Mouse (Mus musculus) forebrain, embryonic 14.5 days (tissue): ENCODE data around the gene Smndc1. TPM values are rescaled to one million over a fixed set of nuclear protein-coding genes. Genes with fewer than 3 reads are reported as not detected.
"Not testable (repeated sequence)": the region's sequence is repeated elsewhere in the genome, so short reads cannot be mapped to it uniquely, and the experiment has no call there.

Experiments
- ATAC-seq: fragments of 200-750 bp; cut with Nextera tagmentation; 2 replicates; pipeline ENCODE4 v1.8.0; 2017; ENCODE audit warnings: mild to moderate bottlenecking, moderate library complexity
- DNase-seq: peaks from one replicate; pipeline ENCODE4 v3.0.0-alpha.2; 2015; ENCODE audit warnings: low spot score
- H3K27ac ChIP-seq: fragments of 300-500 bp; sonication (generic); 2 replicates; pipeline ENCODE4 v1.5.1; 2014; ENCODE audit warnings: low read depth, mild to moderate bottlenecking, control low read depth, low read length, moderate library complexity
- H3K27me3 ChIP-seq: fragments of 300-500 bp; sonication (generic); replicated peaks from 2 replicates; pipeline ENCODE4 v1.6.1; 2014; ENCODE audit warnings: low read length, control low read depth, mixed read lengths; ENCODE audit not compliant: control insufficient read depth, insufficient read depth
- H3K36me3 ChIP-seq: fragments of 300-500 bp; sonication (generic); 2 replicates; pipeline ENCODE4 v1.6.1; 2014; ENCODE audit warnings: low read length, control low read depth; ENCODE audit not compliant: control insufficient read depth, insufficient read depth
- H3K4me1 ChIP-seq: fragments of 300-500 bp; sonication (generic); 2 replicates; pipeline ENCODE4 v1.6.1; 2014; ENCODE audit warnings: antibody characterized with exemption, low read length, control low read depth; ENCODE audit not compliant: control insufficient read depth, insufficient read depth
- H3K4me2 ChIP-seq: fragments of 300-500 bp; sonication (generic); 2 replicates; pipeline ENCODE4 v1.6.1; 2014; ENCODE audit warnings: mild to moderate bottlenecking, control low read depth, low read length
- H3K4me3 ChIP-seq: fragments of 300-500 bp; sonication (generic); 2 replicates; pipeline ENCODE4 v1.5.1; 2014; ENCODE audit warnings: low read depth, low read length, control low read depth
- H3K9ac ChIP-seq: fragments of 300-500 bp; sonication (generic); 2 replicates; pipeline ENCODE4 v1.6.1; 2014; ENCODE audit warnings: mild to moderate bottlenecking, low read length, control low read depth, moderate library complexity
- H3K9me3 ChIP-seq: fragments of 300-500 bp; sonication (generic); replicated peaks from 2 replicates; pipeline ENCODE4 v1.6.1; 2016; ENCODE audit warnings: low read length, control low read depth, mixed read lengths; ENCODE audit not compliant: control insufficient read depth
- WGBS: fragments of 180-500 bp; shearing (Covaris S2); extraction: QIAGEN DNeasy Blood & Tissue Kit; methylation state at CpG from one replicate; pipeline ENCODE4 v1.1.7; 2014; 5-methylcytosine and 5-hydroxymethylcytosine counted together
- polyA plus RNA-seq: library from polyadenylated mRNA; unstranded; fragments of >200 nt; fragmentation: Nextera tagmentation; extraction: Ambion mirVana; gene quantifications from 2 replicates; pipeline ENCODE4 v1.2.1, GENCODE M21; 2014

Gene Smndc1
- polyA plus RNA-seq, 1 experiment from 2014 or later, result 41.5 TPM

- Histone ChIP-seq H3K9me3 (no peaks in the 10 kb centered on the region), H3K27me3 (no peaks in the 10 kb centered on the region), H3K36me3 (no peaks in the 10 kb centered on the region), H3K4me2 (no peak overlapping the region), H3K4me3 (no peak overlapping the region), H3K9ac (no peak overlapping the region), H3K4me1 (no peaks in the 10 kb centered on the region), H3K27ac (no peak overlapping the region)
- ATAC-seq (no peak), DNase-seq (no peak)
- WGBS, result 87% methylated on average over 18 of the region's 18 CpGs
These were observed 14.5 kb upstream of the Smndc1 start for GRCm38 (mm10) chr19:53404837-53405356.

GRCm38 (mm10) chr19:53404219-53404836 lies 13.9 kb upstream of the Smndc1 start:
- Histone ChIP-seq H3K4me3 (no peak overlapping the region), H3K9ac (no peak overlapping the region), H3K36me3 (no peaks in the 10 kb centered on the region), H3K4me2 (no peak overlapping the region), H3K27me3 (no peaks in the 10 kb centered on the region), H3K4me1 (no peaks in the 10 kb centered on the region), H3K27ac (no peak overlapping the region), H3K9me3 (no peaks in the 10 kb centered on the region)
- ATAC-seq (no peak), DNase-seq (no peak)
- WGBS, result 93% methylated on average over 10 of the region's 10 CpGs

GRCm38 (mm10) chr19:53402741-53403432 lies 12.5 kb upstream of the Smndc1 start:
- Histone ChIP-seq H3K4me3 (no peak overlapping the region), H3K9ac (no peak overlapping the region), H3K4me1 (no peaks in the 10 kb centered on the region), H3K9me3 (no peaks in the 10 kb centered on the region), H3K4me2 (no peak overlapping the region), H3K27ac (no peak overlapping the region), H3K27me3 (no peaks in the 10 kb centered on the region), H3K36me3 (no peaks in the 10 kb centered on the region)
- 60% methylated on average over 12 of the region's 12 CpGs for WGBS
- ATAC-seq (no peak), DNase-seq (no peak)

- ATAC-seq (no peak), DNase-seq (no peak)
- Histone ChIP-seq H3K27me3 (no peaks in the 10 kb centered on the region), H3K9me3 (no peaks in the 10 kb centered on the region), H3K27ac (no peak overlapping the region), H3K4me2 (no peak overlapping the region), H3K9ac (no peak overlapping the region), H3K4me3 (no peak overlapping the region), H3K4me1 (no peaks in the 10 kb centered on the region), H3K36me3 (no peaks in the 10 kb centered on the region)
- 87% methylated on average over 16 of the region's 16 CpGs for WGBS
These were observed 10.1 kb upstream of the Smndc1 start for GRCm38 (mm10) chr19:53400332-53401110.

GRCm38 (mm10) chr19:53399213-53399612 lies 8.8 kb upstream of the Smndc1 start:
- Histone ChIP-seq H3K27ac (no peak overlapping the region), H3K4me2 (no peak overlapping the region), H3K4me1 (no peaks in the 10 kb centered on the region), H3K4me3 (no peak overlapping the region), H3K36me3 (no peaks in the 10 kb centered on the region), H3K27me3 (no peaks in the 10 kb centered on the region), H3K9me3 (no peaks in the 10 kb centered on the region), H3K9ac (no peak overlapping the region)
- ATAC-seq, result no peak
- DNase-seq, result no peak
- WGBS, result 93% methylated on average over 4 of the region's 4 CpGs

GRCm38 (mm10) chr19:53397451-53398233 lies 7.3 kb upstream of the Smndc1 start:
- Histone ChIP-seq H3K27ac (no peak overlapping the region), H3K27me3 (no peaks in the 10 kb centered on the region), H3K4me3 (no peak overlapping the region), H3K36me3 (no peaks in the 10 kb centered on the region), H3K9me3 (no peaks in the 10 kb centered on the region), H3K4me2 (no peak overlapping the region), H3K9ac (no peak overlapping the region), H3K4me1 (no peaks in the 10 kb centered on the region)
- ATAC-seq (no peak), DNase-seq (no peak)
- 89% methylated on average over 12 of the region's 12 CpGs for WGBS

GRCm38 (mm10) chr19:53395805-53396204 lies 5.4 kb upstream of the Smndc1 start:
- not testable (repeated sequence) for H3K36me3 ChIP-seq, H3K27me3 ChIP-seq, H3K4me2 ChIP-seq, ATAC-seq, H3K4me1 ChIP-seq, H3K27ac ChIP-seq, DNase-seq, H3K4me3 ChIP-seq, H3K9ac ChIP-seq, H3K9me3 ChIP-seq
- 41% methylated on average over 5 of the region's 5 CpGs for WGBS

GRCm38 (mm10) chr19:53394956-53395355 lies 4.6 kb upstream of the Smndc1 start:
- H3K27ac ChIP-seq, H3K4me3 ChIP-seq, H3K9ac ChIP-seq, H3K4me1 ChIP-seq, DNase-seq, ATAC-seq, H3K9me3 ChIP-seq, H3K4me2 ChIP-seq, H3K27me3 ChIP-seq, H3K36me3 ChIP-seq: not testable (repeated sequence)
- 71% methylated on average over 3 of the region's 3 CpGs for WGBS
